Mouse (Mus musculus) hindbrain, embryonic 13.5 days (tissue): ENCODE measurements around the gene Olfr1411. TPM values are rescaled to one million over a fixed set of nuclear protein-coding genes. Genes with fewer than 3 reads are reported as not detected.

Experiments
- ATAC-seq: fragments of 200-750 bp; cut with Nextera tagmentation; 2 replicates; pipeline ENCODE4 v1.8.0; 2017; ENCODE audit warnings: moderate TSS enrichment; ENCODE audit not compliant: low FRiP score
- H3K27ac ChIP-seq: fragments of 300-500 bp; sonication (generic); 2 replicates; pipeline ENCODE4 v1.5.1; 2015; ENCODE audit warnings: inconsistent platforms, mild to moderate bottlenecking, moderate library complexity
- H3K27me3 ChIP-seq: fragments of 300-500 bp; sonication (generic); 2 replicates; pipeline ENCODE4 v1.6.1; 2015; ENCODE audit warnings: mild to moderate bottlenecking, inconsistent platforms
- H3K36me3 ChIP-seq: fragments of 300-500 bp; sonication (generic); 2 replicates; pipeline ENCODE4 v1.6.1; 2015; ENCODE audit warnings: mild to moderate bottlenecking, inconsistent platforms
- H3K4me1 ChIP-seq: fragments of 300-500 bp; sonication (generic); replicated peaks from 2 replicates; pipeline ENCODE4 v1.6.1; 2015; ENCODE audit warnings: inconsistent platforms
- H3K4me2 ChIP-seq: fragments of 300-500 bp; sonication (generic); 2 replicates; pipeline ENCODE4 v1.6.1; 2015; ENCODE audit warnings: inconsistent platforms, mild to moderate bottlenecking, moderate library complexity
- H3K4me3 ChIP-seq: fragments of 300-500 bp; sonication (generic); 2 replicates; pipeline ENCODE4 v1.5.1; 2015; ENCODE audit warnings: mild to moderate bottlenecking, inconsistent platforms
- H3K9ac ChIP-seq: fragments of 300-500 bp; sonication (generic); 2 replicates; pipeline ENCODE4 v1.6.1; 2015; ENCODE audit warnings: mild to moderate bottlenecking, inconsistent platforms
- H3K9me3 ChIP-seq: fragments of 300-500 bp; sonication (generic); 2 replicates; pipeline ENCODE4 v1.6.1; 2016; ENCODE audit warnings: inconsistent platforms
- WGBS: fragments of 180-500 bp; shearing (Covaris S2); methylation state at CpG from one replicate; pipeline ENCODE4 v1.1.7; 2015; 5-methylcytosine and 5-hydroxymethylcytosine counted together
- polyA plus RNA-seq: library from polyadenylated mRNA; unstranded; fragments of >200 nt; fragmentation: Nextera tagmentation; extraction: Ambion mirVana; gene quantifications from 2 replicates; pipeline ENCODE4 v1.2.1, GENCODE M21; 2015

The Olfr1411 gene
- polyA plus RNA-seq, 1 experiment from 2014 or later = not detected

DNA sequence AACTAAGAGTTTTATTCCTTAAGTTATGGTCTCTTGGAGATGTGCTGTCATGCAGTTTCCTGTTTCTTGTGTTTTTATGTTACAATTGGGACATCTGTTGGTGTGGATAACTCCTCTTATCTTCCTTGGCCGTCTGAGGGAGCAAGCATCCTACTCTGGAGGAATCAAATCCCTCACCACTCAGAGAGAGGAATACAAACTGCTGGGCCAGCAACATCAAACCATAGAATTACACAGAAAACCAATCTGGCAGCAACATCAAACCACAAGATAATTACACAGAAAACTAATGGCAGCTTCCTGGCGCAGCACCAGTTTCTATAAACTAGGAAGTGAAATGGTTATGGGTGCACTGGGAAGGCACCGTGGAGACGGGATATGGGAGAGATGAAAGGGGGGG is 34.0 kb downstream of the Olfr1411 start:
- Histone ChIP-seq H3K4me1 (no peaks in the 10 kb centered on the region), H3K9ac (no peak overlapping the region), H3K27me3 (0 out of 2 replicates have a peak, but pooled peaks cover 4% of the 10 kb centered on the region), H3K27ac (no peak overlapping the region), H3K4me3 (no peak overlapping the region), H3K36me3 (no peaks in the 10 kb centered on the region), H3K4me2 (no peak overlapping the region), H3K9me3 (no peaks in the 10 kb centered on the region)
- no peak for ATAC-seq
- WGBS = 68% methylated on average over 4 of the region's 4 CpGs

DNA sequence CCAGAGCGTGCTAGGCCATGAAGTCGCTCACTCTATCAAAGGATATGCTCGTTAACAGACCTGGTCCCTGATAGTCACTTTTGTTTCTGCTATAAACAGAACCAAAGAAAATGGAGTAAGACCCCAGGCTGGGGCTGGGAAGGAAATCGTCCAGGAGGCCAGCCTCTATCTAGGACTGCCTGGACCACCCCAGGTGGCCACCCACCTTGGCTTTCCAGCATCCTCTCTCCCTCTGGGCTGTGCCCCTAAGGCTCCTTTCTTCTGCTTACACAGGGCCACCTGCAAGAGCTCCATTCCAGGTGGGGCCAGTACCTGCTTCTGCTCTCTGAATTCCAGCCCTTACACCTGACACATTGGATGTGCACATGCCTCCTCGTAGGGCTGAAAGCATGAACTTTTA is 38.0 kb downstream of the Olfr1411 start:
- Histone ChIP-seq H3K27ac (no peak overlapping the region), H3K4me3 (no peak overlapping the region), H3K9me3 (no peaks in the 10 kb centered on the region), H3K4me2 (no peak overlapping the region), H3K27me3 (0 out of 2 replicates have a peak, but pooled peaks cover 4% of the 10 kb centered on the region), H3K4me1 (peaks cover 12% of the 10 kb centered on the region; the same call in 1 of the 2 replicates), H3K36me3 (peaks cover 24% of the 10 kb centered on the region), H3K9ac (no peak overlapping the region)
- ATAC-seq = no peak
- 86% methylated on average over 5 of the region's 5 CpGs for WGBS

DNA sequence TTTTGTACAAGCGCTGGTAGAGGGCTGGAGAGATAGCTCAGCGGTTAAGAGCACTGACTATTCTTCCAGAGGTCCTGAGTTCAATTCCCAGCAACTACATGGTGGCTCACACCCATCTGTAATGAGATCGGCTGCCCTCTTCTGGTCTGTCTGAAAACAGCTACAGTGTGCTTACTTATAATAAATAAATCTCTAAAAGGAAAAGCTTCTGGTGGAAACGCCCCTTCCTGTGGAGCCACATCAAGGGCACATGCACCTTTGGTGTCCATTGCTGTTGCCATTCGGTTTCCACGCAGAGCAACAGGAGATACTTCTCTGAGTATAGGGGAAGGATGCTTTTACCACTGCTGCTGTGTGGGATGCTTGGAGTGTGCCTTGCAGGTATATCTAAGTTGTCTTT is 38.7 kb downstream of the Olfr1411 start:
- no peak overlapping the region for H3K27ac ChIP-seq
- H3K36me3 ChIP-seq = peaks cover 31% of the 10 kb centered on the region
- H3K9me3 ChIP-seq = no peaks in the 10 kb centered on the region
- H3K4me1 ChIP-seq = peaks cover 12% of the 10 kb centered on the region; the same call in 1 of the 2 replicates
- H3K4me2 ChIP-seq = no peak overlapping the region
- no peak for ATAC-seq
- no peak overlapping the region for H3K9ac ChIP-seq
- 0 out of 2 replicates have a peak, but pooled peaks cover 4% of the 10 kb centered on the region for H3K27me3 ChIP-seq
- 69% methylated on average over 6 of the region's 6 CpGs for WGBS
- no peak overlapping the region for H3K4me3 ChIP-seq

DNA sequence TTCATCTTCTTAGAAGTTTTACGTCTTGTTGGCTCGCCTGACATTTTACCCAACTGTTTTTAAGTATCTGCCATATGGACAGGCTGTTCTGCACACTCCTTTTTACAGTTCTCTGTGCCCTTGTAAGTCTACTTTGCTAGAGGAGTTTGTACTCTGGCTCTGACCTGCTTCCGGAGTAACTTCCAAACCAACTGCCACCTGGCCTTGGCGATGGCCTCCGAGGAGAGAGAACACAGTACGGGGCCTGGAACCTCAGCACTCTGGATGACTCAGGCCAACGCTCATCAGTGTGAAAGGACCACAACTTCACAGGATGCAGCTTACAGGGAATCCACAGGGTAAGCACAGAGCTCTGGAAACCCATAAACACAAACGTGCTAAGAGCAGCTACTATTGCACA is 39.5 kb downstream of the Olfr1411 start:
- Histone ChIP-seq H3K9me3 (no peaks in the 10 kb centered on the region), H3K27ac (no peak overlapping the region), H3K4me3 (no peak overlapping the region), H3K9ac (no peak overlapping the region), H3K27me3 (0 out of 2 replicates have a peak, but pooled peaks cover 4% of the 10 kb centered on the region), H3K36me3 (peaks cover 39% of the 10 kb centered on the region), H3K4me1 (peaks cover 12% of the 10 kb centered on the region), H3K4me2 (no peak overlapping the region)
- WGBS = 88% methylated on average over 8 of the region's 8 CpGs
- no peak for ATAC-seq

DNA sequence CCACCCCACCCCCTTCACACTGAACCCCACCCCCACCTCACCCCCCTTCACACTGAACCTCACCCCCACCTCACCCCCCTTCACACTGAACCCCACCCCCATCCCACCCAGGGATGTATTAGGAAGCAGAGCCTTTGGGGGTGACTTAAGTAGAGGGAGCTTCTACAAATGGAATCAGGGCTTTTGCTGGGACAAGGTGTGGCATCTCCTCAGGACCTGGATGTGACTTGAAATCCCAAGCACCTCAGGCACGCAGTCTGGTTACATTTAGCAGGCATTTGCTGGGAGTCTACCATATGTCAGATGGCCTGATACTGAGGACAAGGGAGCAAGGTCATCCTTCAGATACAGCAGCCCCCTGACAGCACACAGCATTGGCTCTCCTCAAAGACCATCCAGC is 40.4 kb downstream of the Olfr1411 start:
- Histone ChIP-seq H3K27me3 (0 out of 2 replicates have a peak, but pooled peaks cover 4% of the 10 kb centered on the region), H3K9me3 (no peaks in the 10 kb centered on the region), H3K36me3 (peaks cover 47% of the 10 kb centered on the region), H3K4me3 (no peak overlapping the region), H3K9ac (peak overlapping the region; percentile 35), H3K27ac (peak overlapping the region; percentile 66), H3K4me2 (no peak overlapping the region), H3K4me1 (peaks cover 14% of the 10 kb centered on the region)
- WGBS = 68% methylated on average over 1 of the region's 1 CpGs
- ATAC-seq = 0 out of 2 replicates have a peak, but pooled peaks have one; percentile 14

DNA sequence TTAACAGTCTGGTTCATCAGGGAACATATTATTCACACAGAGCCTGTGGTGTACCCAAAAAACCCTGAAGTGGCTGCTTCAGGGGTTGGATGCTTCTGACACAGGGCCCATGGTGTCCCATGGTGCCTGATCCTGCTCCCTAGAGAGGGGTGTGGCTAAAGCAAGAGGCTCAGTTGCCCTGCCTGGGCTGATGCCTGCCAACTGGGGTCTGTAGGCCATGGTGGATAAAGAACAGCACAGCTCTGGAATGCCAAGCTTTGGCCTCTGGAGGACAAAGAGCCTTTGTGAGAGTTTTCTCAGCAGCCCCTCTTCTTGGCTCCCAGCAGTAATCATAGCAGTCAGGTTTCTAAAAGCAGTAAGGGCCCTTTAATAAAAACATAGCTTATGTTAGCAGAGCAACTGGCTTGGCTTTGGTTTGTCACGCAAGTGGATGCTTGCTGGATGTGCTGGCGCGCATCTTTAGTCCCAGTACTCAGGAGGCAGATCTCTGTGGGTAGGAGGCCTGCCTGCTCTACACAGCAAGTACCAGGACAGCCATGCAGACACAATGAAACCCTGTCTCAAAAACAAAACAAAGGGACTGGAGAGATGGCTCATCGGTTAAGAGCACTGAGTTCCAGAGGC is 40.9 kb downstream of the Olfr1411 start:
- H3K27me3 ChIP-seq = 0 out of 2 replicates have a peak, but pooled peaks cover 4% of the 10 kb centered on the region
- peaks cover 47% of the 10 kb centered on the region for H3K36me3 ChIP-seq
- no peak overlapping the region for H3K4me2 ChIP-seq
- peak overlapping the region; percentile 66 for H3K27ac ChIP-seq
- WGBS = 63% methylated on average over 4 of the region's 4 CpGs
- peak; percentile 72; the same call in 1 of the 2 replicates for ATAC-seq
- no peak overlapping the region for H3K4me3 ChIP-seq
- peaks cover 19% of the 10 kb centered on the region for H3K4me1 ChIP-seq
- peak overlapping the region; percentile 35 for H3K9ac ChIP-seq
- no peaks in the 10 kb centered on the region for H3K9me3 ChIP-seq

DNA sequence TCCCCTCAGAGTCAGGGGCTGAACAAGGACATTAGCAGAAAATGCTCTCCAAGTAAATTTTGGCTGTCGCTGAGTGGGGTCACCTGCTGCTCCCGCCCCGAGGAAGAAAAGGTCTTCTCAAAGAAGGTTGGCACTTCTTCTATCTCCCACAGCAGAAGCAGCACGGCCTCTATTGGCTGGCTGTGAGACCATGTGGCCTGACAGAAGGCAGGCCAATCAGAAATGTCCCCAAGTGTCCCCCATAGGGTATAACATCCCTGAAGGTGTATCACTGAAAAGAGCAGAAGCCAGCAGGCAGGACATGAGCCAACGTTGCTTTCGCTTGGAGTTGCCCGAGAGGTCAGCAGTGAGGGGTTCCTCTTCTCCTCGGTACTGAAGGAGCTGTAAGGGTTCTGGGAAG is 41.8 kb downstream of the Olfr1411 start:
- ATAC-seq = no peak

DNA sequence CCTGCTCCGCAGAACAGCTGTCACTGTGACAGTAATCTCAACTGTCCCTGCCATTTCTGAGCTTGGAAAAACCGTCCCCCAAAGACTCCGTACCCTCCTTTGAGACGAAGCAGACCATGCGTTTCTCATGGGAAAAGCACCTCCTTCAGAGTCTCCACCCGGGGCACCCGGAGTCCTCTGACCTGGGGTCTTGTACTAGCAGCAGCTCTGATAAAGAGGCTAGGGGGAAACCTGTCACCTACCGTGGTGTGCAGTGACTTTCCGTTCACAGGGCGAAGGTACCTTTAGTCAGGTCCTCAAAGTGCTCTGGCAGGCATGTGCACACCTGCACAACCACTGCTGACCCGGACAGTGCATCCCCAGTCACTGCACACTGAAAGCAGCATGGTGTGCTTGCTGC is 42.5 kb downstream of the Olfr1411 start:
- no peak for ATAC-seq
- Histone ChIP-seq H3K4me3 (no peak overlapping the region), H3K27me3 (no peaks in the 10 kb centered on the region), H3K9me3 (no peaks in the 10 kb centered on the region), H3K36me3 (peaks cover 47% of the 10 kb centered on the region), H3K4me1 (peaks cover 31% of the 10 kb centered on the region), H3K9ac (no peak overlapping the region), H3K27ac (no peak overlapping the region), H3K4me2 (no peak overlapping the region)
- 95% methylated on average over 11 of the region's 11 CpGs for WGBS

More for the DNA sequence above, 41.8 kb downstream of the Olfr1411 start:
- Histone ChIP-seq H3K9me3 (no peaks in the 10 kb centered on the region), H3K27ac (peak overlapping the region; percentile 66; the same call in 1 of the 2 replicates), H3K4me3 (no peak overlapping the region), H3K9ac (no peak overlapping the region), H3K36me3 (peaks cover 47% of the 10 kb centered on the region), H3K4me1 (peaks cover 28% of the 10 kb centered on the region), H3K27me3 (0 out of 2 replicates have a peak, but pooled peaks cover 4% of the 10 kb centered on the region), H3K4me2 (no peak overlapping the region)
- 86% methylated on average over 8 of the region's 8 CpGs for WGBS

DNA sequence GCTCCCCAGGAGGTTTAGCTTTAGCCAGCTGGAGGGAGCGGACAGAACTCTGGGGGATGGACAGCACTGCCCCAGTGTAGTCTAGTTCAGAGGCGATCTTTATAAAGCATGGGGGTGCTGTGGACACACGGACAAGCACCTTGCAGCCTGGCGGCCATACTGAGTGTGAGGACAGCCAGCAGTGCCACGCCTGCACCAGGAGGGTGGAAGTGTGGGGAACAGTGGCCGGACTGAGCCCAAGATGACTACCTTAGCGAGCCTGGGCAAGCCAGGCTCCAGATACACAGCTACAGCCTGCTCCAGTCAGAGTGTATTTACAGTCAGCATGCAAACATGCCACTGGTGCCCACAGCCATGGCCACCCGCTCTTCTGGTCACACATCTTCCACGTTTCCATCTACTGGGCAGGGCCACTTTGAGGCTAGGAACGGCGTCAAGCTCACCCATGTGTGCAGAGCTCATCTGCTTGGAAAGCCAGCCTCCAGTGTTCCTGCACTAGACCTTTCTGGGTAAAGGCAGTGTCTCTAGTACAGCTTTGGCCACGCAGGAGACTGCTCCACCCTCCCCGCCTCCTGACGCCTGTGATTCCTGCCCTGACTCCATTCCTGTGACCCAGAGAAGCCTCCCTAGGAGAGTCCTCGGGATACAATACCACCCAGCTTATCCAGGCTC is 43.4 kb downstream of the Olfr1411 start:
- Histone ChIP-seq H3K4me1 (peaks cover 38% of the 10 kb centered on the region), H3K27ac (no peak overlapping the region), H3K36me3 (peaks cover 47% of the 10 kb centered on the region), H3K27me3 (no peaks in the 10 kb centered on the region), H3K9me3 (no peaks in the 10 kb centered on the region), H3K4me2 (no peak overlapping the region), H3K9ac (no peak overlapping the region), H3K4me3 (no peak overlapping the region)
- no peak for ATAC-seq
- 93% methylated on average over 15 of the region's 15 CpGs for WGBS

DNA sequence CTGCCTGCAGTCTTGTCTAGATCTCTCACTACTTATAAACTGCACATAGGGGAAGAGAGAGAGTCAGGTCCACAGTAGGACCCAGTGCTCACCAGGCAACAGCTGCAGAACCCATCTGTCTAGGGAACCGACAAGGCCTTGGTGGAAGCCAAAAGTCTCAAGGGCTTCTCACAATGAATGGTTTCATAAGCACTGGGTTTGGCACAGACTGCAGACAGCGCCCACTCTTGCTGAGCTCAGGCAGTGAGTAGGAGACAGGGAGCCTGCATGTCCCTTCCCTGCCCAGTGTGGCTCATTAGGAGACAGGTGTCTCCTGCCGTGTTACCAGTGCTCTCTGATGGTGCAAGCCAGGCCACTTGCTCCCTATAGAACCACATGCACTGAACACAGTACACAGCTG is 44.0 kb downstream of the Olfr1411 start:
- H3K4me1 ChIP-seq = peaks cover 40% of the 10 kb centered on the region
- no peak for ATAC-seq
- 92% methylated on average over 3 of the region's 3 CpGs for WGBS
- peaks cover 47% of the 10 kb centered on the region for H3K36me3 ChIP-seq
- no peak overlapping the region for H3K9ac ChIP-seq
- H3K4me3 ChIP-seq = no peak overlapping the region
- no peak overlapping the region for H3K4me2 ChIP-seq
- H3K27ac ChIP-seq = no peak overlapping the region
- H3K27me3 ChIP-seq = no peaks in the 10 kb centered on the region
- no peaks in the 10 kb centered on the region for H3K9me3 ChIP-seq

DNA sequence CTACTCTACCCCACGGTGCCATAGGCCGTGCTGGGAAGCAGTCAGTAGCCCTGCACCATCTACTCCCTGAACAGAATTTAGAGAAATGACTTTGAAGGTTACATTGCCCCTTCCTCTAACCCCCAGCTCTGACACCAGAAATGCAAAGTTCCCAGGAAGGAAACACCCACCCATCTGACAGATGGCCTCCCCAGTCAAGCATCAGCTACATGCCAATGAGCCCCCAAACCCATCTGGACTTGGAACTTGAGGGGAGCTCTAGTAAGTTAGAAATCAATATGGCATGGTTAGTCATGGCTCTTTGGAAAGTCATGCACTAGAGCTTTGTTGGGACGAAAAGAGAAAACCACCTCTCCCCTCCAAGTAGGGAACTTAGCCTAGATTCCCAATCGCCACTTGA is 44.5 kb downstream of the Olfr1411 start:
- no peaks in the 10 kb centered on the region for H3K27me3 ChIP-seq
- no peak overlapping the region for H3K4me2 ChIP-seq
- no peak overlapping the region for H3K27ac ChIP-seq
- ATAC-seq = no peak
- peaks cover 47% of the 10 kb centered on the region for H3K36me3 ChIP-seq
- no peak overlapping the region for H3K9ac ChIP-seq
- H3K9me3 ChIP-seq = no peaks in the 10 kb centered on the region
- peaks cover 40% of the 10 kb centered on the region for H3K4me1 ChIP-seq
- 97% methylated on average over 4 of the region's 4 CpGs for WGBS
- no peak overlapping the region for H3K4me3 ChIP-seq

DNA sequence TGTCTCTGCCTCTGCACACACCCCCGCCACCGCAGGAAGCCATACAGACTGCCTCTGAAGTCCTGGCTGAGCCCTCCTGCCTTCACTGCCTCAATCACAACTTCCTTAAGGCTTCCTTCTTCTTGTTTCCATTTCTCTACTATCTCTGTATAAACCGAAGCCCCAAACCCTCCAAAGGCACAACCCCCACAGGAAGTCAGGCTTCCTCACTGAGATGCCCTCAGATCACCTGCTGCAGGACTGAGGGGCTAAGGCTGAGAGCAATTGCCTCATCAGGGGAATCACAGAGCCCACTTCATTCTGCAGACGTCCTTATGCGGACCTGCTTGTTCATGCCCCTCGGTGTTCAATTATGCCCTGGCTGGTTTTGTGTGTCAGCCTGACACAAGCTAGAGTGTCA is 46.2 kb downstream of the Olfr1411 start:
- Histone ChIP-seq H3K36me3 (peaks cover 41% of the 10 kb centered on the region), H3K4me1 (peaks cover 32% of the 10 kb centered on the region), H3K9me3 (no peaks in the 10 kb centered on the region), H3K9ac (peak overlapping the region; percentile 96), H3K27me3 (peaks cover 4% of the 10 kb centered on the region; the same call in 1 of the 2 replicates), H3K4me3 (peak overlapping the region; percentile 88), H3K27ac (no peak overlapping the region), H3K4me2 (peak overlapping the region; percentile 78)
- no peak for ATAC-seq
- WGBS = 88% methylated on average over 6 of the region's 6 CpGs
